Mouse (Mus musculus): Measurements from ENCODE around the gene Upf1. TPM values are rescaled to one million over a fixed set of nuclear protein-coding genes. Genes with fewer than 3 reads are reported as not detected.

Gene Upf1
- polyA plus RNA-seq, 1 experiment from 2014 or later: 17.5 TPM

- 6% methylated on average over 35 of the region's 35 CpGs for WGBS
- no peak overlapping the region for H3K4me2 ChIP-seq (replicated peaks)
- peaks cover 79% of the 10 kb centered on the region for H3K27me3 ChIP-seq
- no peak for ATAC-seq (replicated peaks)
- H3K27ac ChIP-seq (replicated peaks): no peak overlapping the region
- no peak overlapping the region for H3K9ac ChIP-seq (replicated peaks)
- peaks cover 24% of the 10 kb centered on the region for H3K4me1 ChIP-seq
- H3K4me3 ChIP-seq: 0 out of 2 replicates have a peak overlapping the region, but pooled peaks have one; percentile 30
- no peaks in the 10 kb centered on the region for H3K36me3 ChIP-seq
- no peaks in the 10 kb centered on the region for H3K9me3 ChIP-seq
Observed at GRCm38 (mm10) chr8:70375212-70375859, 22.3 kb upstream of the Upf1 start.

- peaks cover 24% of the 10 kb centered on the region for H3K4me1 ChIP-seq
- ATAC-seq (replicated peaks): peak; percentile 53
- H3K9me3 ChIP-seq: no peaks in the 10 kb centered on the region
- under 1% methylated on average over 53 of the region's 53 CpGs for WGBS
- peaks cover 79% of the 10 kb centered on the region for H3K27me3 ChIP-seq
- H3K9ac ChIP-seq (replicated peaks): no peak overlapping the region
- H3K4me3 ChIP-seq: peak overlapping the region; percentile 30
- no peak overlapping the region for H3K27ac ChIP-seq (replicated peaks)
- no peaks in the 10 kb centered on the region for H3K36me3 ChIP-seq
- H3K4me2 ChIP-seq (replicated peaks): peak overlapping the region; percentile 41
Observed at GRCm38 (mm10) chr8:70374318-70374927, 21.3 kb upstream of the Upf1 start.

- 3% methylated on average over 47 of the region's 47 CpGs for WGBS
- peak; percentile 3; the same call in 1 of the 2 replicates for ATAC-seq (replicated peaks)
Observed at GRCm38 (mm10) chr8:70373397-70374317, 20.6 kb upstream of the Upf1 start, which contains the start of gene Comp. Gene Comp (plus strand): TSS chr8:70373558.

GRCm38 (mm10) chr8:70371951-70372350 lies 18.9 kb upstream of the Upf1 start:
- WGBS: 27% methylated on average over 6 of the region's 6 CpGs
- Histone ChIP-seq H3K9me3 (no peaks in the 10 kb centered on the region), H3K9ac (replicated peaks) (no peak overlapping the region), H3K4me2 (replicated peaks) (no peak overlapping the region), H3K27ac (replicated peaks) (no peak overlapping the region), H3K36me3 (no peaks in the 10 kb centered on the region), H3K27me3 (peaks cover 56% of the 10 kb centered on the region), H3K4me1 (peaks cover 24% of the 10 kb centered on the region), H3K4me3 (no peak overlapping the region)
- no peak for ATAC-seq (replicated peaks)

More at GRCm38 (mm10) chr8:70373397-70374317, 20.6 kb upstream of the Upf1 start, which contains the start of gene Comp:
- Histone ChIP-seq H3K36me3 (no peaks in the 10 kb centered on the region), H3K4me1 (peaks cover 24% of the 10 kb centered on the region), H3K9ac (replicated peaks) (no peak within 1 kb of the TSS), H3K27ac (replicated peaks) (no peak within 1 kb of the TSS), H3K4me2 (replicated peaks) (peak within 1 kb of the TSS; percentile 41), H3K9me3 (no peaks in the 10 kb centered on the region), H3K27me3 (peaks cover 73% of the 10 kb centered on the region), H3K4me3 (peak within 1 kb of the TSS; percentile 30)

- Histone ChIP-seq H3K9ac (replicated peaks) (no peak overlapping the region), H3K4me3 (no peak overlapping the region), H3K36me3 (no peaks in the 10 kb centered on the region), H3K4me1 (peaks cover 19% of the 10 kb centered on the region), H3K27ac (replicated peaks) (no peak overlapping the region), H3K9me3 (no peaks in the 10 kb centered on the region), H3K4me2 (replicated peaks) (no peak overlapping the region), H3K27me3 (peaks cover 41% of the 10 kb centered on the region)
- WGBS: 80% methylated on average over 7 of the region's 7 CpGs
- no peak for ATAC-seq (replicated peaks)
Observed at GRCm38 (mm10) chr8:70370476-70370875, 17.4 kb upstream of the Upf1 start.

DNA sequence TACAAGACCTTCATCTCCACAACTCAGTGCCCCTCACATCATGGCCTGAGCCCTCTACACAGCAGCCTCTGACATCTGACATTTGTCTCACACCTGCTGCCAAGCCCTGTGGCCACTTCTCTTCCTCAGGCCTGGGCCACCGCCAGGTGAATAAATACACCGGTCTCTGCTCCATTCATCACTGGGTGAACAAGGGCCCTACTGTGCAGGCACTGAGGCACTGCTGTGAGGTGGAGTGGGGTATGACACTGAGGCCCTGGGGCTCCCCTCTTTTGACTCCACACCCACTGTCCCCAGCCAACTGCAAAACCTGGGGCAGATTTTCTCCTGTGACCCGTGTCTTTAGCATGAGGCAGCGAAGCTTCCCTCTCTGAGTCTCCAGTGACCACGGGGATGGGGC lies 13.5 kb upstream of the Upf1 start:
- no peak for ATAC-seq (replicated peaks)
- no peaks in the 10 kb centered on the region for H3K9me3 ChIP-seq
- WGBS: 69% methylated on average over 5 of the region's 5 CpGs
- no peaks in the 10 kb centered on the region for H3K36me3 ChIP-seq
- H3K4me2 ChIP-seq (replicated peaks): no peak overlapping the region
- H3K9ac ChIP-seq (replicated peaks): no peak overlapping the region
- no peaks in the 10 kb centered on the region for H3K4me1 ChIP-seq
- no peak overlapping the region for H3K4me3 ChIP-seq
- no peak overlapping the region for H3K27ac ChIP-seq (replicated peaks)
- H3K27me3 ChIP-seq: peaks cover 2% of the 10 kb centered on the region

GRCm38 (mm10) chr8:70364066-70364465 lies 11.0 kb upstream of the Upf1 start:
- H3K4me3 ChIP-seq: no peak overlapping the region
- no peak for ATAC-seq (replicated peaks)
- 21% methylated on average over 5 of the region's 5 CpGs for WGBS
- H3K27me3 ChIP-seq: no peaks in the 10 kb centered on the region
- H3K4me2 ChIP-seq (replicated peaks): no peak overlapping the region
- H3K9ac ChIP-seq (replicated peaks): no peak overlapping the region
- no peak overlapping the region for H3K27ac ChIP-seq (replicated peaks)
- no peaks in the 10 kb centered on the region for H3K36me3 ChIP-seq
- no peaks in the 10 kb centered on the region for H3K9me3 ChIP-seq
- no peaks in the 10 kb centered on the region for H3K4me1 ChIP-seq

DNA sequence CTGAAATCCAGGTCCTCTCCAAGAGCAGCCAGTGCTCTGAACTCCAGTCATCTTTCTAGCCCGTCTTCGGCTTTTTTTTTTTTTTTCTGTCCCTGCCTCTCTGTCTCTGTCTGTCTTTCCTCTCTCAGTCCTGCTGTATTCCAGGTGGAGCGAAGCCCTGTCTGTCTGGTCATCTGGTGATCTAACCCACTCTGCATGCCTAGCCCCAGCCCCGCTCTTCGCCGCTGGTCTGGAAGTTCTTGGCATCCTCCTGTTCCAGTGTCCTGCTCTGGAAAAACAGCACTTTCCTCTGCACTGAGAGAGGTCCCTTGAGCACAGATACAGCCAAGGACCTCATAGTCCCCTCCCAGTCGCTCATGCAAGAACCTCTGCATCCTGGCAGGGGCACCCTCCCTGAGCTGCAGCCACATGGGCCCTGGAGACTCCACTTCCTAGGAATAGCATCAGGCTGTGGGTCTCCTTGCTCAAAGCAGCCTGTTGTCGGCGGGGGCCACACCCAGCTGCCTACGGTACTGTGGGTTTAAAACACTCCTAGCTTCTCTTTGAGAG lies 8.5 kb upstream of the Upf1 start:
- Histone ChIP-seq H3K36me3 (no peaks in the 10 kb centered on the region), H3K4me2 (replicated peaks) (no peak overlapping the region), H3K9me3 (no peaks in the 10 kb centered on the region), H3K27ac (replicated peaks) (no peak overlapping the region), H3K27me3 (no peaks in the 10 kb centered on the region), H3K9ac (replicated peaks) (no peak overlapping the region), H3K4me3 (no peak overlapping the region), H3K4me1 (no peaks in the 10 kb centered on the region)
- WGBS: 82% methylated on average over 10 of the region's 10 CpGs
- no peak for ATAC-seq (replicated peaks)

- no peak overlapping the region for H3K4me2 ChIP-seq (replicated peaks)
- no peaks in the 10 kb centered on the region for H3K9me3 ChIP-seq
- no peaks in the 10 kb centered on the region for H3K36me3 ChIP-seq
- H3K9ac ChIP-seq (replicated peaks): no peak overlapping the region
- no peak overlapping the region for H3K27ac ChIP-seq (replicated peaks)
- no peaks in the 10 kb centered on the region for H3K27me3 ChIP-seq
- H3K4me1 ChIP-seq: no peaks in the 10 kb centered on the region
- H3K4me3 ChIP-seq: no peak overlapping the region
- 51% methylated on average over 4 of the region's 4 CpGs for WGBS
- no peak for ATAC-seq (replicated peaks)
Observed at GRCm38 (mm10) chr8:70360769-70361168, 7.7 kb upstream of the Upf1 start.

GRCm38 (mm10) chr8:70359411-70359810 lies 6.3 kb upstream of the Upf1 start:
- Histone ChIP-seq H3K9ac (replicated peaks) (no peak overlapping the region), H3K4me1 (no peaks in the 10 kb centered on the region), H3K36me3 (no peaks in the 10 kb centered on the region), H3K4me3 (no peak overlapping the region), H3K27me3 (no peaks in the 10 kb centered on the region), H3K4me2 (replicated peaks) (no peak overlapping the region), H3K27ac (replicated peaks) (no peak overlapping the region), H3K9me3 (no peaks in the 10 kb centered on the region)
- no peak for ATAC-seq (replicated peaks)
- WGBS: 26% methylated on average over 3 of the region's 3 CpGs

DNA sequence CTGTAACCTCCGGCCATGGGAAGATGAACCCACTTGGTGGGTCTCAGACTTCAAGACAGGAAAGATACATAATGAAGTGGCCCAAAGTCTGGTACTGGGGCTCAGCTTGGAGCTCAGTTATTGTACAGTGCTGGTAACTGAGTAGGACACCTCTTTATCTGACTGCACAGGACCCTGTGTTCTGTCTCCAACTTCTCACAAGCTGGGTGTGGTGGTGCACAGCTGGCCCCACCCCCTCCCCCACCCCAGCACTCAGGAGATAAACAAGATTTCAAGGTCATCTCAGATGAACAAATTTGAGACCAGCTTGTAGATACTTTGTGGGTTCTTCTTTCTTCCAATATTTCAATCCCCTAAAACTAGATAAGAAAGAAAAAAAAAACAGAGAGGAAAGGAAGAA lies 3.0 kb upstream of the Upf1 start:
- no peak overlapping the region for H3K9ac ChIP-seq (replicated peaks)
- no peaks in the 10 kb centered on the region for H3K9me3 ChIP-seq
- no peak overlapping the region for H3K4me2 ChIP-seq (replicated peaks)
- peaks cover 22% of the 10 kb centered on the region for H3K4me1 ChIP-seq
- no peaks in the 10 kb centered on the region for H3K27me3 ChIP-seq
- H3K36me3 ChIP-seq: no peaks in the 10 kb centered on the region
- no peak overlapping the region for H3K4me3 ChIP-seq
- 96% methylated on average over 1 of the region's 1 CpGs for WGBS
- no peak for ATAC-seq (replicated peaks)
- no peak overlapping the region for H3K27ac ChIP-seq (replicated peaks)

DNA sequence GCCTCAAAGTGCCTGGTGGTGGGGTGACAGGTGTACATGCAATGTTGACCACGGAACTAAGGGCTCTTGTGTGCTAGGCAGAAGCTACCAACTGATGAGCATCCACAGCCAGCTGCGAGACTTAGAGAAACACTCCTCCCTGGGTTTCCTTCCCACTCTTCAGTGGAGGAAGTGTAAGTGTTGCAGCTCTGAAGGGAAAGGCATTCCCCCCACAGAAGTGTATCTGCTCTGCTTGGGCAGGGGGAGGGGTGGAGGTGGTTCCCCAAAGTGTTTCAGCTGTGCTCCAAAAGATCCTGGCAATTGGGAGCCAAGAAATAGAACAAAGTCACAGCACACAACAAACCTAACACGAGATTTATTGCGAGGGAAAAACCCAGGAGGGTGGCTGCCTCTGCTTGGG lies 926 bp upstream of the Upf1 start:
- peak overlapping the region; percentile 55 for H3K9ac ChIP-seq (replicated peaks)
- H3K9me3 ChIP-seq: no peaks in the 10 kb centered on the region
- no peaks in the 10 kb centered on the region for H3K27me3 ChIP-seq
- H3K4me3 ChIP-seq: peak overlapping the region; percentile 100
- ATAC-seq (replicated peaks): no peak
- H3K4me2 ChIP-seq (replicated peaks): peak overlapping the region; percentile 69
- H3K36me3 ChIP-seq: no peaks in the 10 kb centered on the region
- H3K27ac ChIP-seq (replicated peaks): peak overlapping the region; percentile 86
- WGBS: 69% methylated on average over 4 of the region's 4 CpGs
- peaks cover 39% of the 10 kb centered on the region for H3K4me1 ChIP-seq

Measured in forebrain, embryonic 15.5 days (tissue).